In genomic region chr1:43139587-43140266, GRCm38 (mm10) we compare ENCODE assay signal across 8 mouse cellular contexts. TPM values are rescaled to one million over a fixed set of nuclear protein-coding genes. Genes with fewer than 3 reads are reported as not detected.
DNase-seq lines count a peak whose midpoint lies in the region; ATAC-seq lines count a peak whose summit lies in the region.

No protein-coding gene starts in this region.

- ATAC-seq in common myeloid progenitor, adult 5-6 weeks (replicated peaks; ENCODE audit: low read depth, poor library complexity, severe bottlenecking) = peak; percentile 97

- peak; percentile 91 for DNase-seq in adipocyte (ENCODE audit: low spot score)
- DNase-seq in gastrocnemius, adult 8-10 months (ENCODE audit: low spot score in 2 of 2) = peak; percentile 62 to 69
- DNase-seq in induced T-regulatory cell, adult 2 months (ENCODE audit: low read depth) = peak; percentile 92
- DNase-seq in left cerebral cortex, adult 8-10 months (ENCODE audit: low spot score in 2 of 2) = peak; percentile 72 to 83
- DNase-seq in mesoderm, embryonic 11.5 days (ENCODE audit: low read depth, low spot score) = peak; percentile 92
- DNase-seq in right cerebral cortex, postnatal 25 days = peak; percentile 78
- peak; percentile 80 for DNase-seq in urinary bladder, postnatal 25 days (ENCODE audit: low spot score)

RNA-seq across cellular contexts. Expression of gene AI597479, which starts 41.2 kb away (rescaled TPM):
- total RNA-seq in common myeloid progenitor, adult 5-6 weeks (2017) = 21.3 and 26.4 TPM in 2 replicates
- total RNA-seq in gastrocnemius, adult 8-10 months (2022) = 10 to 100 TPM; 16.9 to 19.4 (median 18.6) TPM
- 10 to 100 TPM; 23.4 to 28.0 (median 25.3) TPM for total RNA-seq in left cerebral cortex, adult 8-10 months (2022)

RNA-seq across cellular contexts. Expression of gene Tgfbrap1, which starts 41.3 kb away (rescaled TPM):
- 10.1 and 12.8 TPM in 2 replicates for total RNA-seq in common myeloid progenitor, adult 5-6 weeks (2017)
- 10 to 100 TPM; 11.3 to 15.0 (median 13.3) TPM for total RNA-seq in gastrocnemius, adult 8-10 months (2022)
- total RNA-seq in left cerebral cortex, adult 8-10 months (2022) = 10 to 100 TPM; 38.5 to 44.9 (median 42.7) TPM

RNA-seq across cellular contexts. Expression of gene Fhl2, which starts 57.1 kb away (rescaled TPM):
- 0.32 TPM in 1 of 2 replicates, not detected in the other for total RNA-seq in common myeloid progenitor, adult 5-6 weeks (2017)
- total RNA-seq in gastrocnemius, adult 8-10 months (2022) = 1 to 10 TPM; 2.8 to 6.0 (median 3.4) TPM
- 10 to 100 TPM; 51.8 to 54.6 (median 52.9) TPM for total RNA-seq in left cerebral cortex, adult 8-10 months (2022)

Comparison
In these comparisons a context has a peak if more than half of its experiments do, and no peak if none do; other contexts are left out.
1. Peak in every context shown above with its lines: DNase-seq and ATAC-seq.
2. RNA of gene Fhl2, which starts 57.1 kb away (total RNA-seq): 51.8 to 54.6 TPM in left cerebral cortex, adult 8-10 months; 2.8 to 6.0 TPM in gastrocnemius, adult 8-10 months and 0.32 TPM in common myeloid progenitor, adult 5-6 weeks; every median in the first group is over 4 times any median in the second.